Mouse (Mus musculus): ENCODE measurements at regions not wholly inside any gene's neighbourhood (a gene's known extent, or its start where the extent isn't known, plus 50 kb on each side); places are given as distances from the start of the nearest gene placed in this dataset.

- TF ChIP-seq CTCF (IDR thresholded peaks at IDR 0.05; ENCODE audit: low read depth) = no peak
- no peak for TF ChIP-seq EP300 (IDR thresholded peaks at IDR 0.05; ENCODE audit: low read depth)
These were observed 75.7 kb upstream of the Mbnl1 start for GRCm38 (mm10) chr3:60396971-60397370.

Data from liver, embryonic 14.5 days (tissue).